Mouse (Mus musculus): ENCODE data around the gene Gusb.

- TF ChIP-seq CTCF (IDR thresholded peaks at IDR 0.05; ENCODE audit: low read depth), result no peak
- TF ChIP-seq EP300 (optimal IDR thresholded peaks at IDR 0.05), result no peak
Observed at GRCm38 (mm10) chr5:129974866-129975311, 28.0 kb downstream of the Gusb start.
